Comparison of ENCODE assay signal across 8 mouse cellular contexts in genomic region chr14:25842688-25843003, GRCm38 (mm10). TPM values are rescaled to one million over a fixed set of nuclear protein-coding genes. Genes with fewer than 3 reads are reported as not detected.
DNase-seq lines count a peak whose midpoint lies in the region; ATAC-seq and TF ChIP-seq lines count a peak whose summit lies in the region.

No protein-coding gene starts in this region.

- no peak for TF ChIP-seq EP300 in CH12.LX (IDR thresholded peaks at IDR 0.05; ENCODE audit: low read length)

- H3K4me2 ChIP-seq in CH12.LX (ENCODE audit: insufficient read depth, low read depth, poor library complexity, severe bottlenecking): peak overlapping the region; percentile 87
- peak overlapping the region; percentile 88 for H3K4me2 ChIP-seq in forebrain, embryonic 15.5 days (replicated peaks)

- in situ Hi-C loops in CH12.LX (cut with MboI; ENCODE audit: low pct_ligation_motif_present, low pct_unique_long_range_greater_than_20kb, low sequenced_read_pairs): no loop called here

- TF ChIP-seq RAD21 in CH12.LX (IDR thresholded peaks at IDR 0.05; ENCODE audit: low read depth, low read length): no peak

- no peak for DNase-seq in frontal cortex, adult 2 months (ENCODE audit: extremely low spot score in 1 of 2, low spot score in 1 of 2)
- DNase-seq in CH12.LX (ENCODE audit: extremely low read depth): no peak
- DNase-seq in gastrocnemius, postnatal 14 days: no peak

- H3K9ac ChIP-seq in CH12.LX (ENCODE audit: insufficient read depth, low read depth): peak overlapping the region; percentile 68
- H3K9ac ChIP-seq in forebrain, embryonic 15.5 days (replicated peaks): peak overlapping the region; percentile 34

- dilution Hi-C loops in CH12.LX (cut with MboI; ENCODE audit: extremely low pct_ligation_motif_present, extremely low pct_unique_long_range_greater_than_20kb, low sequenced_read_pairs): no loop called here

- no peak for TF ChIP-seq CTCF in CH12.LX (conservative IDR thresholded peaks at IDR 0.05 in 1 of 2, IDR thresholded peaks at IDR 0.05 in 1 of 2; ENCODE audit: low read depth in 2 of 2, low read length in 2 of 2)

- no peak overlapping the region for H3K27ac ChIP-seq in CH12.LX (ENCODE audit: insufficient read depth, low read depth)
- H3K27ac ChIP-seq in forebrain, embryonic 15.5 days (replicated peaks): no peak overlapping the region

- H3K9me3 ChIP-seq in CH12.LX (replicated peaks; ENCODE audit: low read length): no peaks in the 10 kb centered on the region
- H3K9me3 ChIP-seq in forebrain, embryonic 15.5 days: no peaks in the 10 kb centered on the region

- no peak for TF ChIP-seq POLR2A in CH12.LX (IDR thresholded peaks at IDR 0.05; ENCODE audit: low read depth, low read length)

- H3K27me3 ChIP-seq in CH12.LX (replicated peaks): no peaks in the 10 kb centered on the region
- H3K27me3 ChIP-seq in forebrain, embryonic 15.5 days: peaks cover 25% of the 10 kb centered on the region; the same call in 1 of the 2 replicates

- peaks cover 4 to 24% of the 10 kb centered on the region in 2 experiments for H3K4me1 ChIP-seq in CH12.LX (ENCODE audit: control insufficient read depth in 1 of 2, insufficient read depth in 2 of 2)
- H3K4me1 ChIP-seq in forebrain, embryonic 15.5 days: peaks cover 13% of the 10 kb centered on the region

- WGBS in forebrain, embryonic 15.5 days: 1% methylated on average over 12 of the region's 12 CpGs

- 0 out of 2 replicates have a peak, but pooled peaks have one; percentile 1 for ATAC-seq in frontal cortex, adult (ENCODE audit: low TSS enrichment)
- ATAC-seq in forebrain, embryonic 15.5 days (replicated peaks): no peak
- ATAC-seq in megakaryocyte, adult 5-6 weeks (ENCODE audit: poor library complexity, severe bottlenecking): peak; percentile 26; the same call in 1 of the 2 replicates
- ATAC-seq in cerebellum, adult (ENCODE audit: insufficient number of reproducible peaks, low FRiP score, low TSS enrichment): no peak
- no peak for ATAC-seq in granulocyte monocyte progenitor cell, adult 5-6 weeks (replicated peaks; ENCODE audit: poor library complexity, severe bottlenecking)

- intact Hi-C loops in gastrocnemius, postnatal 14 days (cut with DNase I; ENCODE audit: low total_unique reads): no loop called here

- H3K36me3 ChIP-seq in CH12.LX (replicated peaks in 1 of 2; ENCODE audit: control insufficient read depth in 1 of 2, insufficient read depth in 1 of 2, low read length in 1 of 2): peaks cover 0 to 13% of the 10 kb centered on the region in 2 experiments
- no peaks in the 10 kb centered on the region for H3K36me3 ChIP-seq in forebrain, embryonic 15.5 days

- peak overlapping the region; percentile 82 to 94 (median 85) for H3K4me3 ChIP-seq in CH12.LX (replicated peaks in 1 of 3; ENCODE audit: low read depth in 2 of 3, low read length in 2 of 3, poor library complexity in 1 of 3)
- peak overlapping the region; percentile 44 for H3K4me3 ChIP-seq in forebrain, embryonic 15.5 days

- no peaks in the 10 kb centered on the region for H3K79me2 ChIP-seq in CH12.LX (replicated peaks; ENCODE audit: control insufficient read depth, extremely low read depth, insufficient read depth, poor library complexity, severe bottlenecking)

TF ChIP-seq in CH12.LX, 34 proteins besides CTCF, POLR2A, EP300 and RAD21:
- no peak for TF ChIP-seq USF2 (conservative IDR thresholded peaks at IDR 0.05; ENCODE audit: low read depth, low read length)
- 0 out of 2 replicates have a peak, but pooled peaks have one; percentile 3 for TF ChIP-seq SIN3A (IDR thresholded peaks at IDR 0.05; ENCODE audit: low read length)

RNA-seq across cellular contexts. Expression of gene Anxa11, which starts 0.7 kb away (rescaled TPM):
- polyA plus RNA-seq in frontal cortex, adult 2 months (2012; rRNA removed): 21.5 and 22.8 TPM in 2 replicates
- total RNA-seq in CH12.LX (2012; rRNA removed) (8.4 and 8.8 TPM in 2 replicates), CH12.LX (2014; rRNA removed) (4.6 and 5.0 TPM in 2 replicates)
- 31.4 and 35.0 TPM in 2 replicates for polyA plus RNA-seq in CH12.LX (2012; ENCODE audit: insufficient read length, low read depth)
- polyA plus RNA-seq in forebrain, embryonic 15.5 days (2015; fragmentation: Nextera tagmentation; extraction: Ambion mirVana): 1.7 and 1.8 TPM in 2 replicates
- total RNA-seq in megakaryocyte, adult 5-6 weeks (2015): 91.2 and 103 TPM in 2 replicates
- 21.2 and 38.7 TPM in 2 replicates for total RNA-seq in megakaryocyte, adult 5-6 weeks (2017)
- 39.6 and 41.1 TPM in 2 replicates for total RNA-seq in granulocyte monocyte progenitor cell, adult 5-6 weeks (2014; fragmentation: Nextera tagmentation)
- 7.2 and 9.7 TPM in 2 replicates for total RNA-seq in granulocyte monocyte progenitor cell, adult 5-6 weeks (2017)
- total RNA-seq in gastrocnemius, postnatal 14 days (2021): 10 to 100 TPM; 83.7 to 85.1 TPM

Comparison
In these comparisons a context has a peak if more than half of its experiments do, and no peak if none do; other contexts are left out.
1. ATAC-seq: peak in frontal cortex, adult (single experiment) and megakaryocyte, adult 5-6 weeks (single experiment); none in forebrain, embryonic 15.5 days (single experiment), cerebellum, adult (single experiment) and granulocyte monocyte progenitor cell, adult 5-6 weeks (single experiment).